ENCODE assay signal across 16 mouse cellular contexts in the genomic region with DNA sequence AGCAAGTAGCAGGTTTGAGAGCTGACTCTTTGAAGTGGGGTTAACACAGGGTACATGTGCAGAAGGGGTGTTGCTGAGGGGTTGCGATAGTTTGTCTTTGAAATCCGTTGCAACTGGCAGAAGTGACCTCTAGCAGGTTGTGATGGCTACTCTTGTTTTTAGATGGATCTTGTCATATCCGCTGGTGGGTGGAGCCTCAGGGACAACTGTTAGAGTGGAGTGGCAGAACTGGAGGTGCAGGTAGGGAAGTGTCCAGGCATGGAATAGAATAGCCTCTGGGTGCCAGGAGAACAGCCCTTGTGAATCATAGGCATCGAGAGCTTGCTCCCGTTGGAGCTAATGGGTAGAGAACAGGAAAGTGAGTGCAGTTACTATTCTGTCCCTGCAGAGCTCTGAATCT.
A peak's percentile ranks its signal among the peaks of the same experiment; 100 is the strongest.
DNase-seq lines count a peak whose midpoint lies in the region; ATAC-seq lines count a peak whose summit lies in the region.
"Had no signal": no experiment of that assay in that cellular context is flagged by ENCODE, and none has a peak within 500 bp of the region (broad histone marks: within the 10 kb centered on the region; RNA-seq: fewer than 3 reads in every experiment).

No protein-coding gene starts in this region.

- WGBS in heart, embryonic 14.5 days, result 32% methylated on average over 5 of the region's 5 CpGs
- WGBS in lung, embryonic 15.5 days, result 27% methylated on average over 5 of the region's 5 CpGs
- WGBS in intestine, embryonic 15.5 days, result 44% methylated on average over 5 of the region's 5 CpGs
- WGBS in stomach, embryonic 14.5 days, result 37% methylated on average over 5 of the region's 5 CpGs

- no peak overlapping the region for H3K4me2 ChIP-seq in heart, embryonic 14.5 days (ENCODE audit: low read length)
- no peak overlapping the region for H3K4me2 ChIP-seq in lung, embryonic 15.5 days
- peak overlapping the region; percentile 19; the same call in 1 of the 2 replicates for H3K4me2 ChIP-seq in intestine, embryonic 15.5 days (replicated peaks)
- H3K4me2 ChIP-seq in stomach, embryonic 14.5 days (replicated peaks; ENCODE audit: low read depth, low read length), result no peak overlapping the region
- H3K4me2 ChIP-seq: forebrain, embryonic 12.5 days; limb, embryonic 12.5 days had no signal

- no peak overlapping the region for H3K4me3 ChIP-seq in heart, embryonic 14.5 days (ENCODE audit: control insufficient read depth in 1 of 2, insufficient read depth in 1 of 2, low read depth in 1 of 2, low read length in 2 of 2)
- no peak overlapping the region for H3K4me3 ChIP-seq in lung, embryonic 15.5 days
- no peak overlapping the region for H3K4me3 ChIP-seq in intestine, embryonic 15.5 days (replicated peaks)
- no peak overlapping the region for H3K4me3 ChIP-seq in stomach, embryonic 14.5 days (ENCODE audit: low read depth, low read length)
- H3K4me3 ChIP-seq: forebrain, embryonic 12.5 days; limb, embryonic 12.5 days had no signal

- no peaks in the 10 kb centered on the region for H3K36me3 ChIP-seq in heart, embryonic 14.5 days (ENCODE audit: control insufficient read depth, insufficient read depth, low read length)
- no peaks in the 10 kb centered on the region for H3K36me3 ChIP-seq in lung, embryonic 15.5 days
- 0 out of 2 replicates have a peak, but pooled peaks cover 3% of the 10 kb centered on the region for H3K36me3 ChIP-seq in intestine, embryonic 15.5 days
- no peaks in the 10 kb centered on the region for H3K36me3 ChIP-seq in stomach, embryonic 14.5 days (ENCODE audit: control insufficient read depth, insufficient read depth, low read length)
- H3K36me3 ChIP-seq: forebrain, embryonic 12.5 days; limb, embryonic 12.5 days had no signal

- intact Hi-C loops in heart, postnatal 10 days (cut with DNase I), result no loop called here

- no peak for ATAC-seq in heart, embryonic 14.5 days (ENCODE audit: insufficient number of reproducible peaks, insufficient read depth, low FRiP score, low read depth)
- 0 out of 2 replicates have a peak, but pooled peaks have one; percentile 15 for ATAC-seq in lung, embryonic 15.5 days (ENCODE audit: borderline replicate concordance, extremely low read depth, low FRiP score, low TSS enrichment)
- 0 out of 2 replicates have a peak, but pooled peaks have one; percentile 5 for ATAC-seq in intestine, embryonic 15.5 days
- no peak for ATAC-seq in stomach, embryonic 14.5 days (ENCODE audit: insufficient number of reproducible peaks, insufficient read depth, low FRiP score, low read depth)
- ATAC-seq: midbrain, embryonic 16.5 days had no signal

- H3K27me3 ChIP-seq in heart, embryonic 14.5 days (ENCODE audit: control insufficient read depth, insufficient read depth, low read length), result no peaks in the 10 kb centered on the region
- H3K27me3 ChIP-seq in lung, embryonic 15.5 days, result no peaks in the 10 kb centered on the region
- no peaks in the 10 kb centered on the region for H3K27me3 ChIP-seq in intestine, embryonic 15.5 days (replicated peaks)
- H3K27me3 ChIP-seq in stomach, embryonic 14.5 days (ENCODE audit: control insufficient read depth, insufficient read depth, low read length), result no peaks in the 10 kb centered on the region
- H3K27me3 ChIP-seq: forebrain, embryonic 12.5 days; limb, embryonic 12.5 days had no signal

- H3K27ac ChIP-seq in heart, embryonic 14.5 days (replicated peaks in 1 of 2; ENCODE audit: control insufficient read depth in 1 of 2, insufficient read depth in 1 of 2, low read depth in 2 of 2, low read length in 2 of 2), result peak overlapping the region; percentile 35 to 55; a peak in 3 of 4 replicates
- H3K27ac ChIP-seq in lung, embryonic 15.5 days, result peak overlapping the region; percentile 77
- H3K27ac ChIP-seq in intestine, embryonic 15.5 days, result 0 out of 2 replicates have a peak overlapping the region, but pooled peaks have one; percentile 56
- H3K27ac ChIP-seq in stomach, embryonic 14.5 days (ENCODE audit: low read length), result peak overlapping the region; percentile 66; the same call in 1 of the 2 replicates
- H3K27ac ChIP-seq: forebrain, embryonic 12.5 days; limb, embryonic 12.5 days had no signal

- DNase-seq in heart, postnatal 10 days, result no peak
- no peak for DNase-seq in lung, postnatal 10 days
- no peak for DNase-seq in spleen, postnatal 36 days (ENCODE audit: low spot score in 2 of 2)
- DNase-seq: adrenal gland, postnatal 25 days; cerebellum, adult 11 months; gastrocnemius, postnatal 14 days; kidney, adult 11 months; right cerebral cortex, postnatal 4 days; thymus, postnatal 14 days had no signal

- H3K9ac ChIP-seq in heart, embryonic 14.5 days (ENCODE audit: low read length), result no peak overlapping the region
- H3K9ac ChIP-seq in lung, embryonic 15.5 days, result no peak overlapping the region
- no peak overlapping the region for H3K9ac ChIP-seq in intestine, embryonic 15.5 days
- no peak overlapping the region for H3K9ac ChIP-seq in stomach, embryonic 14.5 days (replicated peaks; ENCODE audit: low read depth, low read length)
- H3K9ac ChIP-seq: forebrain, embryonic 12.5 days; limb, embryonic 12.5 days had no signal

- H3K4me1 ChIP-seq in heart, embryonic 14.5 days (ENCODE audit: control insufficient read depth in 2 of 2, insufficient read depth in 2 of 2, low read length in 2 of 2), result peaks cover 21 to 60% of the 10 kb centered on the region in 2 experiments
- peaks cover 61% of the 10 kb centered on the region for H3K4me1 ChIP-seq in lung, embryonic 15.5 days
- peaks cover 39% of the 10 kb centered on the region for H3K4me1 ChIP-seq in intestine, embryonic 15.5 days (replicated peaks)
- H3K4me1 ChIP-seq in stomach, embryonic 14.5 days (ENCODE audit: control insufficient read depth, insufficient read depth, low read length), result peaks cover 50% of the 10 kb centered on the region

- no peaks in the 10 kb centered on the region for H3K9me3 ChIP-seq in heart, embryonic 14.5 days (ENCODE audit: control insufficient read depth, low read length)
- no peaks in the 10 kb centered on the region for H3K9me3 ChIP-seq in lung, embryonic 15.5 days
- no peaks in the 10 kb centered on the region for H3K9me3 ChIP-seq in intestine, embryonic 15.5 days
- H3K9me3 ChIP-seq in stomach, embryonic 14.5 days (ENCODE audit: control insufficient read depth, low read depth, low read length), result no peaks in the 10 kb centered on the region
- H3K9me3 ChIP-seq: forebrain, embryonic 12.5 days; limb, embryonic 12.5 days had no signal

Comparison
In these comparisons a context has a peak if more than half of its experiments do, and no peak if none do; other contexts are left out.
1. ATAC-seq: peak in lung, embryonic 15.5 days (single experiment) and intestine, embryonic 15.5 days (single experiment); none in heart, embryonic 14.5 days (single experiment) and stomach, embryonic 14.5 days (single experiment).
2. Peak in every context shown above with its lines, with median percentiles within 50 percentile points of each other: H3K27ac ChIP-seq.